Mouse (Mus musculus) lung, postnatal 0 days (tissue): ENCODE measurements around the gene Itpr2.

ENCODE experiments used
- CTCF ChIP-seq: IDR thresholded peaks from 2 replicates; pipeline ENCODE4 v1.5.1; 2016; ENCODE audit warnings: antibody characterized with exemption, mild to moderate bottlenecking
- EP300 ChIP-seq: IDR thresholded peaks from 2 replicates; pipeline ENCODE4 v1.6.1; 2016; ENCODE audit warnings: antibody characterized with exemption, mild to moderate bottlenecking, control low read depth

- TF ChIP-seq CTCF (no peak), EP300 (no peak)
Observed at GRCm38 (mm10) chr6:146126823-146127681, 375.0 kb downstream of the Itpr2 start.
